Mouse (Mus musculus) liver, embryonic 11.5 days (tissue): Measurements from ENCODE around the gene Zbtb1. TPM values are rescaled to one million over a fixed set of nuclear protein-coding genes. Genes with fewer than 3 reads are reported as not detected.

ENCODE experiments used
- ATAC-seq: fragments of 200-750 bp; cut with Nextera tagmentation; replicated peaks from 2 replicates; pipeline ENCODE4 v1.8.0; 2017; ENCODE audit warnings: moderate number of reproducible peaks, mild to moderate bottlenecking, moderate TSS enrichment, moderate library complexity; ENCODE audit not compliant: low FRiP score
- DNase-seq: peaks from one replicate; pipeline ENCODE4 v3.0.0-alpha.2; 2017; ENCODE audit warnings: low spot score
- H3K27ac ChIP-seq: fragments of 300-500 bp; sonication (generic); 2 replicates; pipeline ENCODE4 v1.5.1; 2014; ENCODE audit warnings: mild to moderate bottlenecking, low read depth, low read length, control low read depth
- H3K27me3 ChIP-seq: fragments of 300-500 bp; sonication (generic); replicated peaks from 2 replicates; pipeline ENCODE4 v1.6.1; 2014; ENCODE audit warnings: low read length, mixed read lengths; ENCODE audit not compliant: control insufficient read depth, insufficient read depth
- H3K36me3 ChIP-seq: fragments of 300-500 bp; sonication (generic); 2 replicates; pipeline ENCODE4 v1.6.1; 2014; ENCODE audit warnings: mild to moderate bottlenecking, low read length, moderate library complexity, mixed read lengths; ENCODE audit not compliant: control insufficient read depth, insufficient read depth
- H3K4me1 ChIP-seq: fragments of 300-500 bp; sonication (generic); replicated peaks from 2 replicates; pipeline ENCODE4 v1.6.1; 2014; ENCODE audit warnings: low read length, mixed read lengths; ENCODE audit not compliant: control insufficient read depth, insufficient read depth
- H3K4me2 ChIP-seq: fragments of 300-500 bp; sonication (generic); 2 replicates; pipeline ENCODE4 v1.6.1; 2014; ENCODE audit warnings: mild to moderate bottlenecking, control low read depth, moderate library complexity
- H3K4me3 ChIP-seq: fragments of 300-500 bp; sonication (generic); 2 replicates; pipeline ENCODE4 v1.5.1; 2014; ENCODE audit warnings: low read depth, low read length, control low read depth
- H3K9ac ChIP-seq: fragments of 300-500 bp; sonication (generic); 2 replicates; pipeline ENCODE4 v1.6.1; 2014; ENCODE audit warnings: low read depth, low read length, control low read depth
- H3K9me3 ChIP-seq: fragments of 300-500 bp; sonication (generic); 2 replicates; pipeline ENCODE4 v1.6.1; 2016; ENCODE audit warnings: low read length, inconsistent platforms, mixed read lengths; ENCODE audit not compliant: control insufficient read depth
- WGBS: fragments of 180-500 bp; shearing (Covaris S2); extraction: QIAGEN DNeasy Blood & Tissue Kit; methylation state at CpG from one replicate; pipeline ENCODE4 v1.1.7; 2014; 5-methylcytosine and 5-hydroxymethylcytosine counted together
- polyA plus RNA-seq: library from polyadenylated mRNA; unstranded; fragments of >200 nt; fragmentation: Nextera tagmentation; extraction: Ambion mirVana; gene quantifications from 2 replicates; pipeline ENCODE4 v1.2.1, GENCODE M21; 2014

Zbtb1 gene
- polyA plus RNA-seq, 1 experiment from 2014 or later, result 9.4 TPM

- WGBS, result 86% methylated on average over 11 of the region's 11 CpGs
- Histone ChIP-seq H3K27me3 (no peaks in the 10 kb centered on the region), H3K9me3 (no peaks in the 10 kb centered on the region), H3K4me2 (no peak overlapping the region), H3K9ac (no peak overlapping the region), H3K36me3 (no peaks in the 10 kb centered on the region), H3K27ac (no peak overlapping the region), H3K4me3 (no peak overlapping the region), H3K4me1 (no peaks in the 10 kb centered on the region)
- ATAC-seq, result no peak
- DNase-seq, result no peak
Measured at GRCm38 (mm10) chr12:76446201-76446600, 76.1 kb downstream of the Zbtb1 start.

Other genes starting within 250 kb of the Zbtb1 start
- 0.15 and 0.29 TPM in 2 replicates for gene Esr2, start 193.0 kb upstream of the Zbtb1 start, polyA plus RNA-seq
- 0.10 TPM in 1 of 2 replicates, not detected in the other for gene Tex21, start 123.5 kb upstream of the Zbtb1 start, polyA plus RNA-seq
- 178 and 218 TPM in 2 replicates for gene Mthfd1, start 115.0 kb upstream of the Zbtb1 start, polyA plus RNA-seq
- 2.4 and 2.8 TPM in 2 replicates for gene Akap5, start 45.4 kb upstream of the Zbtb1 start, polyA plus RNA-seq
- 14.3 and 16.6 TPM in 2 replicates for gene Zbtb25, start 664 bp upstream of the Zbtb1 start, polyA plus RNA-seq
- 4.2 and 5.4 TPM in 2 replicates for gene Hspa2, start 33.9 kb downstream of the Zbtb1 start, polyA plus RNA-seq
- 0.51 TPM in 2 replicates for gene Ppp1r36, start 47.3 kb downstream of the Zbtb1 start, polyA plus RNA-seq
- 3.4 and 4.1 TPM in 2 replicates for gene Plekhg3, start 160.6 kb downstream of the Zbtb1 start, polyA plus RNA-seq